Mouse (Mus musculus) CH12.LX (cell line): ENCODE data around the gene Tmem59l.

Experiments used
- CTCF ChIP-seq, 2 experiments: IDR thresholded peaks in 1 of 2; conservative IDR thresholded peaks in 1 of 2; 2 replicates each; pipeline ENCODE4 v1.5.1; 2011 to 2012; ENCODE audit warnings: low read depth in 2 of 2, low read length in 2 of 2, improper control_type of control experiment in 1 of 2, inconsistent platforms in 1 of 2, mild to moderate bottlenecking in 1 of 2, moderate library complexity in 1 of 2
- ELF1 ChIP-seq: IDR thresholded peaks from 2 replicates; pipeline ENCODE4 v1.6.1; 2014; ENCODE audit warnings: low read depth, mild to moderate bottlenecking, inconsistent platforms, low read length, improper control_type of control experiment
- IRF4 ChIP-seq: IDR thresholded peaks from 2 replicates; pipeline ENCODE4 v1.6.1; 2014; ENCODE audit warnings: low read depth, mild to moderate bottlenecking, inconsistent platforms, low read length, improper control_type of control experiment
- JUND ChIP-seq: conservative IDR thresholded peaks from 2 replicates; pipeline ENCODE4 v1.6.1; 2011; ENCODE audit warnings: low read depth, low read length, improper control_type of control experiment
- MAZ ChIP-seq: IDR thresholded peaks from 2 replicates; pipeline ENCODE4 v1.6.1; 2012; ENCODE audit warnings: low read depth, mild to moderate bottlenecking, inconsistent platforms, low read length, improper control_type of control experiment, moderate library complexity
- NELFE ChIP-seq: IDR thresholded peaks from 2 replicates; pipeline ENCODE4 v1.6.1; 2011; ENCODE audit warnings: low read depth, low read length, improper control_type of control experiment
- NRF1 ChIP-seq: IDR thresholded peaks from 2 replicates; pipeline ENCODE4 v1.6.1; 2014; ENCODE audit warnings: low read depth, mild to moderate bottlenecking, inconsistent platforms, low read length, improper control_type of control experiment, moderate library complexity
- POLR2A ChIP-seq: IDR thresholded peaks from 2 replicates; pipeline ENCODE4 v1.6.1; 2011; ENCODE audit warnings: low read depth, mild to moderate bottlenecking, improper control_type of control experiment, low read length
- RCOR1 ChIP-seq: conservative IDR thresholded peaks from 2 replicates; pipeline ENCODE4 v1.6.1; 2012; ENCODE audit warnings: low read depth, mild to moderate bottlenecking, inconsistent platforms, low read length, improper control_type of control experiment

GRCm38 (mm10) chr8:70487993-70488796 lies 1.0 kb upstream of the Tmem59l start:
- TF ChIP-seq NELFE (no peak), MAZ (no peak), JUND (no peak), ELF1 (no peak), RCOR1 (no peak), NRF1 (0 out of 2 replicates have a peak, but pooled peaks have one; percentile 20), IRF4 (no peak), POLR2A (0 out of 2 replicates have a peak, but pooled peaks have one; percentile 24), CTCF (conservative IDR thresholded peaks at IDR 0.05 in 1 of 2, IDR thresholded peaks at IDR 0.05 in 1 of 2; ENCODE audit: low read depth in 2 of 2, low read length in 2 of 2) (no peak)
